Mouse (Mus musculus): ENCODE measurements around the gene Nupl1. TPM values are rescaled to one million over a fixed set of nuclear protein-coding genes. Genes with fewer than 3 reads are reported as not detected.

The Nupl1 gene
- not detected for polyA plus RNA-seq (2012; fragmentation: generic; extraction: Trizol)
- long read RNA-seq, experiment 1, result 0 reads
- long read RNA-seq, experiment 2, partial matches to known transcripts, result 21 of 30 reads
- long read RNA-seq, experiment 2, other reads (novel, unspliced or antisense), result 9 of 30 reads

DNA sequence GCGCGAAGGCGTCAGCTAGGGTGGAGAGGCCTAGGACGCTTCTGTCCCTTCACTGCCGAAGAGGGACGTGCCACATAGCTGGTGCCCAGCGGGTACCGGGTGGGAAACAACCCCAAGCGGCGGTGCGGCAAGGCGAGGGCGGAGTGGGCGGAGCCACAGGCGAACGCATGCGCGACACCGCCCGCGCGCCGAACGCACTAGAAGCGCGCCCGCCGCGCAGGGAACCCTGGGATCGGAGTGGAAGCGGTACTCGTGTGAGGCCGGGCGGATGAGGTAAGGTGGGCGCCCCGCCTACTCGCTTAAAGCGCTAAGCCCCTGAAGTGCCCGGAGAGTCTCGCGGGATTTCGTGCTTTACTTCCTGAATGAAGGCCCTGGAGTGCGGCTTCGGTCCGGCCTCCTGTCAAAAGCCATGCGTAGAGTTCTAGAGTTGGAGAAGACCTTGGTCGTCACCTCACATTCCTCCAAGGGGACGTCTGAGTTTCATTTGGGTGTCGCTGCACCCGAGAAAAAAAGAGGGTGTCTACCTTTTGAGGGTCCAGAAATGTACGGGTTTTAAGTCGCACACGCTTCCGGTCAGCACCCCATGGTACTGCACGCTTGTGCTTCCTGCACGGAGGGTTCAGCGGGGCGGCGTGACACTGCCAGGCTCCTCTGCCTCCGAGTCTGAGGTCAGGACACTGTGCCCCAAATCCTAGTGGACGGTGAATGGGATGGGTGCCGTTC is at the start of gene Nupl1, which contains the start of gene Gm49336:
Gene Nupl1, minus strand, starts transcription at position 151 of the 723 bp plus-strand sequence.
Gene Gm49336, minus strand, starts transcription at position 227 of the 723 bp plus-strand sequence.
- Histone ChIP-seq H3K79me3 (ENCODE audit: low read depth) (peaks cover 38% of the 10 kb centered on the region), H3ac (ENCODE audit: control insufficient read depth, insufficient read length, low read depth) (peak within 1 kb of the TSS; percentile 96), H3K79me2 (ENCODE audit: control insufficient read depth, insufficient read depth) (peaks cover 47% of the 10 kb centered on the region), H3K4me3 (ENCODE audit: insufficient read depth, poor library complexity, severe bottlenecking) (peak within 1 kb of the TSS; percentile 86), H3K36me3 (ENCODE audit: control insufficient read depth, insufficient read depth) (peaks cover 12% of the 10 kb centered on the region), H3K27me3 (ENCODE audit: control insufficient read depth, insufficient read depth, insufficient read length) (no peaks in the 10 kb centered on the region)
- TF ChIP-seq MAX (IDR thresholded peaks at IDR 0.05), result peak; percentile 77
- TF ChIP-seq CEBPB (IDR thresholded peaks at IDR 0.05; ENCODE audit: low read depth), result no peak

DNA sequence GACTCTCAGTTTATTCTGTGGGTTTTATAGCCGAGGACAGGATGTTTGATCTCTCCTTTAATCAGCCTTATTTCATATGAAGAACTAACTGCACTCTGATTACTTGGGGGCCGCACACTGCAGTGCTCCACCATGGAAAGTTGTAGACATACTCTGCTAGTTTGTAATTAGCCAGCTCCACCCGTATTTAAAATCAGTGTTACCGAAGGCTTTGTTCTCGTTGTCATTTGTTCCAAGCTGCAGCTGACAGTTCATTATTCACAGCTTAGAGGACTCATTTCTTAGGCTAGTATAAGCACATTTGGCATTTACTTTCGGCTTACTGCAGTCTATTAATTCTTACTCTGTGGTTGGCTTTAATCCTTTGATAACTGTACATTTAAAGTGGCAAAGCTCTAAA is 49.8 kb upstream of the Nupl1 start:
- Histone ChIP-seq H3K27me3 (ENCODE audit: control insufficient read depth, insufficient read depth, insufficient read length) (no peaks in the 10 kb centered on the region), H3K79me3 (ENCODE audit: low read depth) (no peaks in the 10 kb centered on the region), H3ac (ENCODE audit: control insufficient read depth, insufficient read length, low read depth) (no peak overlapping the region), H3K79me2 (ENCODE audit: control insufficient read depth, insufficient read depth) (no peaks in the 10 kb centered on the region), H3K4me3 (ENCODE audit: insufficient read depth, poor library complexity, severe bottlenecking) (no peak overlapping the region), H3K36me3 (ENCODE audit: control insufficient read depth, insufficient read depth) (peaks cover 41% of the 10 kb centered on the region)
- TF ChIP-seq FOSL1 (IDR thresholded peaks at IDR 0.05; ENCODE audit: insufficient read depth, low read length, poor library complexity, severe bottlenecking), result no peak
- no peak for TF ChIP-seq CEBPB (IDR thresholded peaks at IDR 0.05; ENCODE audit: low read depth)
- no peak for TF ChIP-seq USF1 (IDR thresholded peaks at IDR 0.05; ENCODE audit: low read depth)
- TF ChIP-seq MAX (IDR thresholded peaks at IDR 0.05), result no peak
- TF ChIP-seq CTCF (IDR thresholded peaks at IDR 0.05; ENCODE audit: control insufficient read depth, insufficient read depth, insufficient read length), result no peak
- no peak for TF ChIP-seq MYOD1 (IDR thresholded peaks at IDR 0.05; ENCODE audit: control insufficient read depth, insufficient read length, low read depth)
- TF ChIP-seq MYOG (IDR thresholded peaks at IDR 0.05; ENCODE audit: control insufficient read depth, extremely low read depth, insufficient read length), result no peak

DNA sequence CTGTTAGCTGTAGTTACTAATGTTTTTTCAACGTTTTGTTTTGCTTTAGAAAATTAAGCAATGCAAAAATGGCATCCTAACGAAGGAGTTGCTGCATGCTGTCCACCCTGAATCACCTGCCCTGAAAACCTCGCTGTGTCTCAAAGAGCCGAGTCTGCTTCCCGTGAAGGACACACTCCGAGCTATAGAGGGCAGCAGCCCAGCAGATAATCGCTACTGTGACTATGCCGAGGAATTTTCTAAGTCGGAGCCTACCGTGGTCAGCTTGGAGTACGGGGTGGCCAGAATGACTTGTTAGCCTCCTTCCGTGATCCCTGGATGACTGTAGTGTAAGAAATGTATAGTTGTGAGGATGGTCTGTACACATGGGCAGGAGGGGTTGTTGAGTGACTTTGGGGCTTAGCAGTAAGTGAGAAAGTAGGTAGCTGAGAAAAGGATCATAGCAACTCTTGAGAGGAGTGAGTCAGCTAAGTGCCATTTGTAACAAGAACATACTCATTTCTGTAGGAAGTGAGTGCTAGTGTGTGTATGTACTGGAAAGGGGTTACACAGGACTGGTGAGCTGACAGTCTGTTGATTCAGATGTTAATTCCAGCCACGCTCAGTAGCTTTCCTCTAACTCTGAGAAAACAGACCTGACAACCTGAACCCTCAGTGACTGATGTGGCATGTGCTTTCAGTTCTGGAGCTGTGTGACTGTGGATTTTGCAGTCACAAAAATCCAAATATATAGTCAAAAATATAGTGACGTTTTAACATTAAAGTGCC is 49.2 kb upstream of the Nupl1 start:
- Histone ChIP-seq H3K27me3 (ENCODE audit: control insufficient read depth, insufficient read depth, insufficient read length) (no peaks in the 10 kb centered on the region), H3K79me2 (ENCODE audit: control insufficient read depth, insufficient read depth) (no peaks in the 10 kb centered on the region), H3ac (ENCODE audit: control insufficient read depth, insufficient read length, low read depth) (no peak overlapping the region), H3K79me3 (ENCODE audit: low read depth) (no peaks in the 10 kb centered on the region), H3K36me3 (ENCODE audit: control insufficient read depth, insufficient read depth) (peaks cover 42% of the 10 kb centered on the region), H3K4me3 (ENCODE audit: insufficient read depth, poor library complexity, severe bottlenecking) (no peak overlapping the region)
- TF ChIP-seq CTCF (IDR thresholded peaks at IDR 0.05; ENCODE audit: control insufficient read depth, insufficient read depth, insufficient read length), result no peak
- no peak for TF ChIP-seq USF1 (IDR thresholded peaks at IDR 0.05; ENCODE audit: low read depth)
- no peak for TF ChIP-seq MYOD1 (IDR thresholded peaks at IDR 0.05; ENCODE audit: control insufficient read depth, insufficient read length, low read depth)
- TF ChIP-seq CEBPB (IDR thresholded peaks at IDR 0.05; ENCODE audit: low read depth), result no peak
- TF ChIP-seq MAX (IDR thresholded peaks at IDR 0.05), result no peak
- TF ChIP-seq FOSL1 (IDR thresholded peaks at IDR 0.05; ENCODE audit: insufficient read depth, low read length, poor library complexity, severe bottlenecking), result no peak

DNA sequence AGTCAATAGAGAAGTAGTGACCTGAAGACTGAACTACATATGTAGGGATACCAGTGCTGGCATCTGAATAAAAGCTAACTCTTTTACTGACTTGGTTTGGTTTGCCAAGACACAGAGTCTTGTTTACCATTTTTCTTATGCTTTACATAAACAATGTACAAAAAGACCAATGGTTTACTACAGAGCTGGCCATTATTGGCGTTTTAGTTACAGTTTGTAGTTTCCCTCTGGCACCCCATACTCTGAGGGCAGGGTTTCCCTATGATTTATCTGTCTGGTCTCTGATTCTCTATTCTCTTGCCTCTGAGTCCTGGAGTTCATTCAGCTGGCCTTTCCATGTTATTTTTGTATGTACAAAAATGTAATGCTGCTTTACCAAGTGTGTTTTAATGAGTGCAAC is 44.3 kb upstream of the Nupl1 start:
- H3K4me3 ChIP-seq (ENCODE audit: insufficient read depth, poor library complexity, severe bottlenecking), result no peak overlapping the region
- H3K36me3 ChIP-seq (ENCODE audit: control insufficient read depth, insufficient read depth), result peaks cover 56% of the 10 kb centered on the region
- no peaks in the 10 kb centered on the region for H3K79me3 ChIP-seq (ENCODE audit: low read depth)
- no peak overlapping the region for H3ac ChIP-seq (ENCODE audit: control insufficient read depth, insufficient read length, low read depth)
- H3K79me2 ChIP-seq (ENCODE audit: control insufficient read depth, insufficient read depth), result no peaks in the 10 kb centered on the region
- H3K27me3 ChIP-seq (ENCODE audit: control insufficient read depth, insufficient read depth, insufficient read length), result no peaks in the 10 kb centered on the region
- TF ChIP-seq CEBPB (IDR thresholded peaks at IDR 0.05; ENCODE audit: low read depth), result no peak
- no peak for TF ChIP-seq USF1 (IDR thresholded peaks at IDR 0.05; ENCODE audit: low read depth)
- no peak for TF ChIP-seq MYOG (IDR thresholded peaks at IDR 0.05; ENCODE audit: control insufficient read depth, extremely low read depth, insufficient read length)
- no peak for TF ChIP-seq MYOD1 (IDR thresholded peaks at IDR 0.05; ENCODE audit: control insufficient read depth, insufficient read length, low read depth)
- TF ChIP-seq FOSL1 (IDR thresholded peaks at IDR 0.05; ENCODE audit: insufficient read depth, low read length, poor library complexity, severe bottlenecking), result no peak
- no peak for TF ChIP-seq MAX (IDR thresholded peaks at IDR 0.05)
- no peak for TF ChIP-seq CTCF (IDR thresholded peaks at IDR 0.05; ENCODE audit: control insufficient read depth, insufficient read depth, insufficient read length)

DNA sequence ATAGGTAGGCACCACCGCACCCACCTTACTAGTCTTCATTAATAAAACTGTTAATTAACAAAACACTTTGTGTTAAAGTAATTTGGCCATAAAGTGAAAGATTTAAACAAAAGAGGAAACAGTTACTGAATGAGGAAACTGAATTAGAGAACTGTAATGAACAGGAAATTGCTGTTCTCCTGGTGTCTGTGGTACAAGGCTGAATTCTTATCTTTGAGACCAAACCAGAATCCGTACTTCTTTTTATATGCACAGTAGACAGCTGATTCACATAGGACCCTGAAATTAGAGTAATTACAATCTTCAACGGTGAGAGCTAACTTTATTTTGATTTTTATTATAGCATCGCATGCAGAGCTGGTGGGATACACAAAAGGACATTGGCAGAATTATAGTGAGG is 39.1 kb upstream of the Nupl1 start:
- Histone ChIP-seq H3ac (ENCODE audit: control insufficient read depth, insufficient read length, low read depth) (no peak overlapping the region), H3K79me3 (ENCODE audit: low read depth) (no peaks in the 10 kb centered on the region), H3K27me3 (ENCODE audit: control insufficient read depth, insufficient read depth, insufficient read length) (no peaks in the 10 kb centered on the region), H3K4me3 (ENCODE audit: insufficient read depth, poor library complexity, severe bottlenecking) (no peak overlapping the region), H3K79me2 (ENCODE audit: control insufficient read depth, insufficient read depth) (no peaks in the 10 kb centered on the region), H3K36me3 (ENCODE audit: control insufficient read depth, insufficient read depth) (peaks cover 40% of the 10 kb centered on the region)
- TF ChIP-seq USF1 (IDR thresholded peaks at IDR 0.05; ENCODE audit: low read depth), result no peak
- no peak for TF ChIP-seq CEBPB (IDR thresholded peaks at IDR 0.05; ENCODE audit: low read depth)
- TF ChIP-seq MYOG (IDR thresholded peaks at IDR 0.05; ENCODE audit: control insufficient read depth, extremely low read depth, insufficient read length), result no peak
- no peak for TF ChIP-seq MYOD1 (IDR thresholded peaks at IDR 0.05; ENCODE audit: control insufficient read depth, insufficient read length, low read depth)
- TF ChIP-seq MAX (IDR thresholded peaks at IDR 0.05), result no peak
- no peak for TF ChIP-seq FOSL1 (IDR thresholded peaks at IDR 0.05; ENCODE audit: insufficient read depth, low read length, poor library complexity, severe bottlenecking)
- no peak for TF ChIP-seq CTCF (IDR thresholded peaks at IDR 0.05; ENCODE audit: control insufficient read depth, insufficient read depth, insufficient read length)
